Mouse (Mus musculus): ENCODE measurements around the gene Eif4g3. TPM values are rescaled to one million over a fixed set of nuclear protein-coding genes. Genes with fewer than 3 reads are reported as not detected.

The Eif4g3 gene
- 46.4 and 56.9 TPM in 2 replicates for polyA plus RNA-seq (2014; fragmentation: Nextera tagmentation; extraction: Ambion mirVana)

DNA sequence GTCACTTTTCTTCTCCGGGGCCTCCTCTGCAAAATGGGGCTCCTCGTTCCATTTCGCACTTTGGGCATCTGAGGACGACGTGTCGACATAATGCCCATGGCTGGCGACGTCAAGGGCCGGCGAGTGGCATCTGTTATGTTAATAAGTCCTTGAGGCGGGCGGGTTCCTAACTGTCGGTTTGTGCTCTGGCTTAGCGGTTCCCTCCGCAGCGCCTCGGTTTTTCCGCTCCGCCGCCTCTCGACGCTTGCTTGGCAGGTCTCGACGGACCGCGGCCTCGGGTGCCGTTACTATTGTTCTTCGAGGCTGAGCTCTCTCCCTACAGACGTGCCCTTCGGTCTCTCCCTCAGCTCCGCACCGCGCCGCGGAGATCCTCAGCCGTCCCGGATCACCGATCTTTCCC lies at the start of gene Eif4g3:
Eif4g3 (plus strand) TSS at position 133 of the 400 bp plus-strand sequence.
- DNase-seq (ENCODE audit: low spot score): no peak
- Histone ChIP-seq H3K9me3 (ENCODE audit: control insufficient read depth, low read length) (no peaks in the 10 kb centered on the region), H3K4me2 (replicated peaks; ENCODE audit: low read depth, low read length) (peak within 1 kb of the TSS; percentile 69), H3K4me3 (ENCODE audit: low read depth, low read length) (peak within 1 kb of the TSS; percentile 77), H3K4me1 (replicated peaks; ENCODE audit: control insufficient read depth, insufficient read depth, low read length) (peaks cover 10% of the 10 kb centered on the region; the same call in 1 of the 2 replicates), H3K9ac (ENCODE audit: low read depth, low read length) (peak within 1 kb of the TSS; percentile 95), H3K27ac (ENCODE audit: low read depth, low read length) (peak within 1 kb of the TSS; percentile 96), H3K27me3 (ENCODE audit: control insufficient read depth, insufficient read depth, low read length) (no peaks in the 10 kb centered on the region), H3K36me3 (ENCODE audit: control insufficient read depth, insufficient read depth, low read length) (peaks cover under 1% of the 10 kb centered on the region; the same call in 1 of the 2 replicates)
- peak; percentile 71; the same call in 1 of the 2 replicates for ATAC-seq (ENCODE audit: low FRiP score)
- WGBS: 1% methylated on average over 39 of the region's 39 CpGs

DNA sequence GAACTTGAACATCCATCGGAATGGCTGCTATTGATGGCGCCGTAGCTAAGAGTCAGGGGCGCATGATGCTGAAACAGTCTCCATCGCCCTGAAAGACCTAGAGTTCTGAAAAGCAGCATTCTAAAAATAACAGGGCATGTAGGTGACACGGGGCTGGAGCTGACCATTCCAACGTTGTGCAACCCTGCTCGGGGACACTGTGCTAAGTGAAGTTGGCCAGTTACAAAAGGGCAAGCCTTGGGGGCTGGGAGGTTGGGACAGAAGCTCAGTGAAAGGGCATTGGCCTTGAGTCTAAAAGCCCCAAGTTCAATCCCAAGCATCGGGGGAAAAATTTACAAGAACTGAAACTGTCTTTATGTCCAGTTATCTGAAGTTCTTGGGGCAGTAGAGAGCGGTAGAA lies 49.3 kb upstream of the Eif4g3 start:
- H3K4me2 ChIP-seq (replicated peaks; ENCODE audit: low read depth, low read length): no peak overlapping the region
- no peak overlapping the region for H3K4me3 ChIP-seq (ENCODE audit: low read depth, low read length)
- H3K4me1 ChIP-seq (replicated peaks; ENCODE audit: control insufficient read depth, insufficient read depth, low read length): no peaks in the 10 kb centered on the region; the same call in 1 of the 2 replicates
- DNase-seq (ENCODE audit: low spot score) (no peak), ATAC-seq (ENCODE audit: low FRiP score) (no peak)
- no peak overlapping the region for H3K27ac ChIP-seq (ENCODE audit: low read depth, low read length)
- WGBS: 88% methylated on average over 10 of the region's 10 CpGs
- H3K9ac ChIP-seq (ENCODE audit: low read depth, low read length): no peak overlapping the region
- no peaks in the 10 kb centered on the region for H3K9me3 ChIP-seq (ENCODE audit: control insufficient read depth, low read length)
- no peaks in the 10 kb centered on the region for H3K27me3 ChIP-seq (ENCODE audit: control insufficient read depth, insufficient read depth, low read length)
- H3K36me3 ChIP-seq (ENCODE audit: control insufficient read depth, insufficient read depth, low read length): no peaks in the 10 kb centered on the region

DNA sequence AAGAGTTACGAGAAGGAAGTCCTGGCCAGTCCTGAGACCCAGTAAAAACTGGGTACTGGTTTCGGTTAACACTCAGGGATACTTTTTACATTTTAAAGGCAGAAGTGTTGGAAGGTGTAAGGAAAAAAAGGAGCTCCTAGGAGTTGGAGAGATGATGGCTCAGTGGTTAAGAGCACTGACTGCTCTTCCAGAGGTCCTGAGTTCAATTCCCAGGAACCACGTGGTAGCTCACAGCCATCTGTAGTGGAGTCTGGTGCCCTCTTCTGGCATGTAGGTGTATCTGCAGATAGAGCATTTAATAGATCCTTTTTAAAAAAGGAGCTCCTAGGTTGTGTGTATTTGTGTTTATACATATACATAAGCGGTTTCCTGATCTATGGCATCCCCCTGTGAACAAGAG lies 47.4 kb upstream of the Eif4g3 start:
- WGBS: 72% methylated on average over 4 of the region's 4 CpGs
- no peak overlapping the region for H3K4me2 ChIP-seq (replicated peaks; ENCODE audit: low read depth, low read length)
- no peak overlapping the region for H3K4me3 ChIP-seq (ENCODE audit: low read depth, low read length)
- no peak for DNase-seq (ENCODE audit: low spot score)
- no peak for ATAC-seq (ENCODE audit: low FRiP score)
- H3K27me3 ChIP-seq (ENCODE audit: control insufficient read depth, insufficient read depth, low read length): no peaks in the 10 kb centered on the region
- 0 out of 2 replicates have a peak, but pooled peaks cover 2% of the 10 kb centered on the region for H3K36me3 ChIP-seq (ENCODE audit: control insufficient read depth, insufficient read depth, low read length)
- no peak overlapping the region for H3K9ac ChIP-seq (ENCODE audit: low read depth, low read length)
- no peak overlapping the region for H3K27ac ChIP-seq (ENCODE audit: low read depth, low read length)
- no peaks in the 10 kb centered on the region for H3K9me3 ChIP-seq (ENCODE audit: control insufficient read depth, low read length)
- no peaks in the 10 kb centered on the region; the same call in 1 of the 2 replicates for H3K4me1 ChIP-seq (replicated peaks; ENCODE audit: control insufficient read depth, insufficient read depth, low read length)

- Histone ChIP-seq H3K27me3 (ENCODE audit: control insufficient read depth, insufficient read depth, low read length) (no peaks in the 10 kb centered on the region), H3K9ac (ENCODE audit: low read depth, low read length) (no peak overlapping the region), H3K9me3 (ENCODE audit: control insufficient read depth, low read length) (no peaks in the 10 kb centered on the region), H3K4me2 (replicated peaks; ENCODE audit: low read depth, low read length) (no peak overlapping the region), H3K27ac (ENCODE audit: low read depth, low read length) (no peak overlapping the region), H3K4me3 (ENCODE audit: low read depth, low read length) (no peak overlapping the region), H3K4me1 (replicated peaks; ENCODE audit: control insufficient read depth, insufficient read depth, low read length) (no peaks in the 10 kb centered on the region; the same call in 1 of the 2 replicates), H3K36me3 (ENCODE audit: control insufficient read depth, insufficient read depth, low read length) (0 out of 2 replicates have a peak, but pooled peaks cover 3% of the 10 kb centered on the region)
- WGBS: 89% methylated on average over 10 of the region's 11 CpGs
- ATAC-seq (ENCODE audit: low FRiP score) (no peak), DNase-seq (ENCODE audit: low spot score) (no peak)
These were observed 46.4 kb upstream of the Eif4g3 start for GRCm38 (mm10) chr4:137946419-137946818.

- Histone ChIP-seq H3K9ac (ENCODE audit: low read depth, low read length) (no peak overlapping the region), H3K4me2 (replicated peaks; ENCODE audit: low read depth, low read length) (no peak overlapping the region), H3K27ac (ENCODE audit: low read depth, low read length) (no peak overlapping the region), H3K36me3 (ENCODE audit: control insufficient read depth, insufficient read depth, low read length) (0 out of 2 replicates have a peak, but pooled peaks cover 3% of the 10 kb centered on the region), H3K27me3 (ENCODE audit: control insufficient read depth, insufficient read depth, low read length) (no peaks in the 10 kb centered on the region), H3K4me3 (ENCODE audit: low read depth, low read length) (no peak overlapping the region), H3K4me1 (replicated peaks; ENCODE audit: control insufficient read depth, insufficient read depth, low read length) (no peaks in the 10 kb centered on the region), H3K9me3 (ENCODE audit: control insufficient read depth, low read length) (no peaks in the 10 kb centered on the region)
- peak; percentile 86 for DNase-seq (ENCODE audit: low spot score)
- no peak for ATAC-seq (ENCODE audit: low FRiP score)
- WGBS: 35% methylated on average over 4 of the region's 4 CpGs
These were observed 40.0 kb upstream of the Eif4g3 start for GRCm38 (mm10) chr4:137952840-137953239.

- Histone ChIP-seq H3K27me3 (ENCODE audit: control insufficient read depth, insufficient read depth, low read length) (no peaks in the 10 kb centered on the region), H3K27ac (ENCODE audit: low read depth, low read length) (no peak overlapping the region), H3K4me3 (ENCODE audit: low read depth, low read length) (no peak overlapping the region), H3K4me2 (replicated peaks; ENCODE audit: low read depth, low read length) (no peak overlapping the region), H3K36me3 (ENCODE audit: control insufficient read depth, insufficient read depth, low read length) (0 out of 2 replicates have a peak, but pooled peaks cover 3% of the 10 kb centered on the region), H3K9me3 (ENCODE audit: control insufficient read depth, low read length) (no peaks in the 10 kb centered on the region), H3K9ac (ENCODE audit: low read depth, low read length) (no peak overlapping the region), H3K4me1 (replicated peaks; ENCODE audit: control insufficient read depth, insufficient read depth, low read length) (no peaks in the 10 kb centered on the region)
- WGBS: 85% methylated on average over 2 of the region's 2 CpGs
- ATAC-seq (ENCODE audit: low FRiP score) (no peak), DNase-seq (ENCODE audit: low spot score) (no peak)
These were observed 38.6 kb upstream of the Eif4g3 start for GRCm38 (mm10) chr4:137954184-137954583.

DNA sequence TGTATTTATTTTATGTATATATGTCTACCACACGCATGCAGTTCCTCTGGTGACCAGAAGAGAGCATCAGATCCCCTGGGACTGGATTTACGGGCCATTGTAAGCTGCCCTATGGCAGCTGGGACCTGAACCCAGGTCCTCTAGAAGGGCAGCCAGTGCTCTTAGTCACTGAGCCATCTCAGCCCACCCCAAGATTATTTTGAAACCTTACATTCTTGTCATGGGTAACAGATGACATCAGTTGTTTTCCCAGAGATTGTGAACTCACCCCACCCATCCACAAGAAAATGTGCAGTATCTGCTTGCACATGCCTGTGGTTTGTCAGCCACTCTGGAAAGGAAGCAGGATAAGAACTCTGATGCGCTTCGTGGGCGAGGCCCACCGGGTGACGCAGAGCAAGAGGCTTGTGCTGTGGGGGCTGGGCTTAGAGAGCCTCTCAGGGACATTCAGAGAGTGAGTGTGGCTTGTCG lies 37.9 kb upstream of the Eif4g3 start:
- Histone ChIP-seq H3K4me1 (replicated peaks; ENCODE audit: control insufficient read depth, insufficient read depth, low read length) (no peaks in the 10 kb centered on the region), H3K4me2 (replicated peaks; ENCODE audit: low read depth, low read length) (no peak overlapping the region), H3K27ac (ENCODE audit: low read depth, low read length) (no peak overlapping the region), H3K9ac (ENCODE audit: low read depth, low read length) (no peak overlapping the region), H3K4me3 (ENCODE audit: low read depth, low read length) (no peak overlapping the region), H3K36me3 (ENCODE audit: control insufficient read depth, insufficient read depth, low read length) (0 out of 2 replicates have a peak, but pooled peaks cover 3% of the 10 kb centered on the region), H3K9me3 (ENCODE audit: control insufficient read depth, low read length) (no peaks in the 10 kb centered on the region), H3K27me3 (ENCODE audit: control insufficient read depth, insufficient read depth, low read length) (no peaks in the 10 kb centered on the region)
- ATAC-seq (ENCODE audit: low FRiP score) (no peak), DNase-seq (ENCODE audit: low spot score) (no peak)
- 90% methylated on average over 8 of the region's 8 CpGs for WGBS

GRCm38 (mm10) chr4:137956260-137956659 lies 36.6 kb upstream of the Eif4g3 start:
- Histone ChIP-seq H3K4me2 (replicated peaks; ENCODE audit: low read depth, low read length) (no peak overlapping the region), H3K36me3 (ENCODE audit: control insufficient read depth, insufficient read depth, low read length) (no peaks in the 10 kb centered on the region), H3K9ac (ENCODE audit: low read depth, low read length) (no peak overlapping the region), H3K27me3 (ENCODE audit: control insufficient read depth, insufficient read depth, low read length) (no peaks in the 10 kb centered on the region), H3K27ac (ENCODE audit: low read depth, low read length) (no peak overlapping the region), H3K9me3 (ENCODE audit: control insufficient read depth, low read length) (no peaks in the 10 kb centered on the region), H3K4me1 (replicated peaks; ENCODE audit: control insufficient read depth, insufficient read depth, low read length) (no peaks in the 10 kb centered on the region), H3K4me3 (ENCODE audit: low read depth, low read length) (no peak overlapping the region)
- ATAC-seq (ENCODE audit: low FRiP score) (no peak), DNase-seq (ENCODE audit: low spot score) (no peak)
- 96% methylated on average over 15 of the region's 15 CpGs for WGBS

All from hindbrain, embryonic 11.5 days (tissue).